30 mouse cellular contexts compared by ENCODE assay signal in the genomic region with DNA sequence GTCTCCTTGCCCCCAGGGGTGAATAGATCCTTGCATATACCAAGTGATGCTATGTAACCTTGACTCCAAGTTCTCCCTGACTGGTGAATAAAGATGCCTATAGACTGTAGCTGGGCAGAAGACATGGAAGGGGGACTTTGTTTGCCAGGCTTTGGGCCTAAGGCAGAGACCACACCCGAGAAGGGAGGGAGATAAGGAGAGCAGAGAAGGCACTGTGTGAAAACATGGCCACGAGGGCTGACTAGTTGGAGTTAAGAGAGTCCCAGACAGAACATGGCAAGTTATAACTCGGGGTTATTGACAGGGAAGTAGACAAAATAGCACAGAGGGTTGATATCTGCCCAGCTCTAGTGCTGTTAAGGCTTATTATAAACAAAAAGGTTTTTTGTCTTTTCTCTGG. TPM values are rescaled to one million over a fixed set of nuclear protein-coding genes. Genes with fewer than 3 reads are reported as not detected.
DNase-seq lines count a peak whose midpoint lies in the region; ATAC-seq lines count a peak whose summit lies in the region.
"Had no signal": no experiment of that assay in that cellular context is flagged by ENCODE, and none has a peak within 500 bp of the region (broad histone marks: within the 10 kb centered on the region; RNA-seq: fewer than 3 reads in every experiment).

No protein-coding gene starts in this region.

- DNase-seq in liver (peak; percentile 18), MEL-GATA-1-ER (ENCODE audit: extremely low read depth, low read depth) (peak; percentile 37)
- no peak for DNase-seq in liver, embryonic 11.5 days (ENCODE audit: low spot score)
- no peak for DNase-seq in left cerebral cortex, adult 9 months (ENCODE audit: low spot score in 2 of 2)
- DNase-seq in layer of hippocampus, adult 9-10 months (ENCODE audit: low spot score) = no peak
- DNase-seq: adrenal gland, postnatal 10 days; adrenal gland, postnatal 36 days; cerebellum, adult 18-20 months; cerebellum, adult 9-10 months; cerebellum, postnatal 25 days; forebrain, postnatal 0 days; gastrocnemius, adult 2 months; gastrocnemius, postnatal 14 days; heart, postnatal 10 days; heart, postnatal 36 days had no signal

- no peak for ATAC-seq in liver, embryonic 11.5 days (replicated peaks; ENCODE audit: low FRiP score)
- peak; percentile 64; the same call in 1 of the 2 replicates for ATAC-seq in megakaryocyte-erythroid progenitor cell, adult 5-6 weeks (replicated peaks; ENCODE audit: low FRiP score, low TSS enrichment, poor library complexity, severe bottlenecking)
- ATAC-seq: CD4-positive, CD25-positive, alpha-beta regulatory T cell, adult 4 months; forebrain, embryonic 14.5 days; forebrain, postnatal 0 days; hindbrain, postnatal 0 days; Patski had no signal

- H3K27ac ChIP-seq in liver, embryonic 11.5 days (ENCODE audit: low read depth, low read length) = no peak overlapping the region
- H3K27ac ChIP-seq: embryonic facial prominence, embryonic 12.5 days; embryonic facial prominence, embryonic 15.5 days; gastrocnemius, adult 2 months; heart, embryonic 15.5 days; hindbrain, embryonic 14.5 days; hindbrain, postnatal 0 days had no signal

- no peaks in the 10 kb centered on the region; the same call in 1 of the 2 replicates for H3K4me1 ChIP-seq in liver, embryonic 11.5 days (replicated peaks; ENCODE audit: control insufficient read depth, insufficient read depth, low read length)
- H3K4me1 ChIP-seq: embryonic facial prominence, embryonic 12.5 days; embryonic facial prominence, embryonic 15.5 days; heart, embryonic 12.5 days; heart, embryonic 15.5 days had no signal

- H3K27me3 ChIP-seq in liver, embryonic 11.5 days (replicated peaks; ENCODE audit: control insufficient read depth, insufficient read depth, low read length) = no peaks in the 10 kb centered on the region
- H3K27me3 ChIP-seq: embryonic facial prominence, embryonic 12.5 days; embryonic facial prominence, embryonic 15.5 days; heart, embryonic 12.5 days; heart, embryonic 15.5 days; Patski had no signal

- H3K9ac ChIP-seq in liver, embryonic 11.5 days (ENCODE audit: low read depth, low read length) = no peak overlapping the region
- H3K9ac ChIP-seq: embryonic facial prominence, embryonic 12.5 days; embryonic facial prominence, embryonic 15.5 days; forebrain, postnatal 0 days; heart, embryonic 12.5 days; heart, embryonic 15.5 days; hindbrain, embryonic 14.5 days had no signal

- 42% methylated on average over 3 of the region's 3 CpGs for WGBS in liver, embryonic 11.5 days

- no peaks in the 10 kb centered on the region for H3K9me3 ChIP-seq in liver, embryonic 11.5 days (ENCODE audit: control insufficient read depth, low read length)
- H3K9me3 ChIP-seq: embryonic facial prominence, embryonic 12.5 days; embryonic facial prominence, embryonic 15.5 days; heart, embryonic 12.5 days; heart, embryonic 15.5 days had no signal

- no peaks in the 10 kb centered on the region for H3K36me3 ChIP-seq in liver, embryonic 11.5 days (ENCODE audit: control insufficient read depth, insufficient read depth, low read length)
- H3K36me3 ChIP-seq: embryonic facial prominence, embryonic 12.5 days; embryonic facial prominence, embryonic 15.5 days; heart, embryonic 12.5 days; heart, embryonic 15.5 days had no signal

- no peak overlapping the region for H3K4me3 ChIP-seq in liver, embryonic 11.5 days (ENCODE audit: low read depth, low read length)
- H3K4me3 ChIP-seq: embryonic facial prominence, embryonic 12.5 days; embryonic facial prominence, embryonic 15.5 days; gastrocnemius, adult 2 months; heart, embryonic 12.5 days; heart, embryonic 15.5 days had no signal

- no peak overlapping the region for H3K4me2 ChIP-seq in liver, embryonic 11.5 days
- H3K4me2 ChIP-seq: embryonic facial prominence, embryonic 12.5 days; embryonic facial prominence, embryonic 15.5 days; heart, embryonic 12.5 days; heart, embryonic 15.5 days; hindbrain, embryonic 14.5 days had no signal

RNA-seq across cellular contexts. Expression of a gene that starts 4.2 kb away (rescaled TPM):
- not detected in 2 replicates for polyA plus RNA-seq in liver, embryonic 11.5 days (2014; fragmentation: Nextera tagmentation; extraction: Ambion mirVana)
- not detected in 2 replicates for total RNA-seq in megakaryocyte-erythroid progenitor cell, adult 5-6 weeks (2014; fragmentation: Nextera tagmentation)
- total RNA-seq in megakaryocyte-erythroid progenitor cell, adult 5-6 weeks (2017) = not detected in 2 replicates
- total RNA-seq: common myeloid progenitor, adult 5-6 weeks; forebrain, postnatal 0 days; gastrocnemius, adult 2 months; gastrocnemius, postnatal 14 days; heart, adult 8-10 months; heart, postnatal 36 days; hindbrain, postnatal 0 days had no signal
- polyA plus RNA-seq: embryonic facial prominence, embryonic 12.5 days; forebrain, embryonic 11.5 days; forebrain, embryonic 14.5 days; frontal cortex, adult 2 months; heart, embryonic 12.5 days; heart, embryonic 15.5 days; hindbrain, embryonic 11.5 days; hindbrain, embryonic 14.5 days had no signal

RNA-seq across cellular contexts. Expression of a gene that starts 11.3 kb away (rescaled TPM):
- polyA plus RNA-seq in liver, embryonic 11.5 days (2014; fragmentation: Nextera tagmentation; extraction: Ambion mirVana) = 18.6 and 20.4 TPM in 2 replicates
- total RNA-seq in megakaryocyte-erythroid progenitor cell, adult 5-6 weeks (2014; fragmentation: Nextera tagmentation) = 51.7 and 65.3 TPM in 2 replicates
- total RNA-seq in megakaryocyte-erythroid progenitor cell, adult 5-6 weeks (2017) = 26.9 and 53.4 TPM in 2 replicates

Comparison
In these comparisons a context has a peak if more than half of its experiments do, and no peak if none do; other contexts are left out.
1. DNase-seq: peak in liver (single experiment) and MEL-GATA-1-ER (single experiment); none in liver, embryonic 11.5 days (single experiment), left cerebral cortex, adult 9 months (0 of 2) and layer of hippocampus, adult 9-10 months (single experiment).